Mouse (Mus musculus) neural tube, embryonic 11.5 days (tissue): Measurements from ENCODE around the gene Myo5a. TPM values are rescaled to one million over a fixed set of nuclear protein-coding genes. Genes with fewer than 3 reads are reported as not detected.

Experiments used
- ATAC-seq: fragments of 200-750 bp; cut with Nextera tagmentation; 2 replicates; pipeline ENCODE4 v1.8.0; 2017; ENCODE audit warnings: moderate number of reproducible peaks, mild to moderate bottlenecking, moderate TSS enrichment, moderate library complexity; ENCODE audit not compliant: insufficient read depth, low FRiP score, low TSS enrichment
- DNase-seq: peaks from one replicate; pipeline ENCODE4 v3.0.0-alpha.2; 2015; ENCODE audit warnings: low spot score
- H3K27ac ChIP-seq: fragments of 300-500 bp; sonication (generic); 2 replicates; pipeline ENCODE4 v1.5.1; 2014; ENCODE audit warnings: low read depth, mild to moderate bottlenecking, low read length
- H3K27me3 ChIP-seq: fragments of 300-500 bp; sonication (generic); 2 replicates; pipeline ENCODE4 v1.6.1; 2014; ENCODE audit warnings: mild to moderate bottlenecking, low read length, mixed read lengths; ENCODE audit not compliant: control insufficient read depth, insufficient read depth
- H3K36me3 ChIP-seq: fragments of 300-500 bp; sonication (generic); 2 replicates; pipeline ENCODE4 v1.6.1; 2014; ENCODE audit warnings: mild to moderate bottlenecking, low read length, moderate library complexity, mixed read lengths; ENCODE audit not compliant: control insufficient read depth, insufficient read depth
- H3K4me1 ChIP-seq: fragments of 300-500 bp; sonication (generic); 2 replicates; pipeline ENCODE4 v1.6.1; 2014; ENCODE audit warnings: low read length, mixed read lengths; ENCODE audit not compliant: control insufficient read depth, insufficient read depth
- H3K4me2 ChIP-seq: fragments of 300-500 bp; sonication (generic); 2 replicates; pipeline ENCODE4 v1.6.1; 2014; ENCODE audit warnings: low read depth, mild to moderate bottlenecking, moderate library complexity
- H3K4me3 ChIP-seq: fragments of 300-500 bp; sonication (generic); 2 replicates; pipeline ENCODE4 v1.5.1; 2014; ENCODE audit warnings: low read depth, low read length
- H3K9ac ChIP-seq: fragments of 300-500 bp; sonication (generic); 2 replicates; pipeline ENCODE4 v1.6.1; 2014; ENCODE audit warnings: mild to moderate bottlenecking, low read length
- H3K9me3 ChIP-seq: fragments of 300-500 bp; sonication (generic); 2 replicates; pipeline ENCODE4 v1.6.1; 2016; ENCODE audit warnings: low read length; ENCODE audit not compliant: control insufficient read depth
- WGBS: fragments of 180-500 bp; shearing (Covaris S2); extraction: QIAGEN DNeasy Blood & Tissue Kit; methylation state at CpG from one replicate; pipeline ENCODE4 v1.1.7; 2014; 5-methylcytosine and 5-hydroxymethylcytosine counted together
- polyA plus RNA-seq: library from polyadenylated mRNA; unstranded; fragments of >200 nt; fragmentation: Nextera tagmentation; extraction: Ambion mirVana; gene quantifications from 2 replicates; pipeline ENCODE4 v1.2.1, GENCODE M21; 2014

The Myo5a gene
- polyA plus RNA-seq, 1 experiment from 2014 or later = 35.3 TPM

- H3K9ac ChIP-seq = no peak overlapping the region
- H3K36me3 ChIP-seq = no peaks in the 10 kb centered on the region
- 89% methylated on average over 1 of the region's 1 CpGs for WGBS
- H3K4me2 ChIP-seq = no peak overlapping the region
- no peak for DNase-seq
- no peak for ATAC-seq
- no peaks in the 10 kb centered on the region for H3K9me3 ChIP-seq
- no peaks in the 10 kb centered on the region for H3K27me3 ChIP-seq
- no peaks in the 10 kb centered on the region for H3K4me1 ChIP-seq
- no peak overlapping the region for H3K4me3 ChIP-seq
- H3K27ac ChIP-seq = no peak overlapping the region
Observed at GRCm38 (mm10) chr9:75201506-75201905, 130.7 kb downstream of the Myo5a start.

GRCm38 (mm10) chr9:75202036-75202435, 131.2 kb downstream of the Myo5a start:
- no peak for DNase-seq
- H3K27ac ChIP-seq = no peak overlapping the region
- no peaks in the 10 kb centered on the region for H3K9me3 ChIP-seq
- no peaks in the 10 kb centered on the region for H3K36me3 ChIP-seq
- WGBS = 93% methylated on average over 2 of the region's 2 CpGs
- ATAC-seq = no peak
- no peaks in the 10 kb centered on the region for H3K4me1 ChIP-seq
- no peak overlapping the region for H3K4me3 ChIP-seq
- H3K27me3 ChIP-seq = no peaks in the 10 kb centered on the region
- no peak overlapping the region for H3K4me2 ChIP-seq
- H3K9ac ChIP-seq = no peak overlapping the region

GRCm38 (mm10) chr9:75209246-75209645, 138.4 kb downstream of the Myo5a start:
- H3K9me3 ChIP-seq = no peaks in the 10 kb centered on the region
- no peak for ATAC-seq
- H3K4me3 ChIP-seq = no peak overlapping the region
- DNase-seq = no peak
- H3K4me2 ChIP-seq = no peak overlapping the region
- no peak overlapping the region for H3K9ac ChIP-seq
- peaks cover 3% of the 10 kb centered on the region; the same call in 1 of the 2 replicates for H3K36me3 ChIP-seq
- H3K4me1 ChIP-seq = no peaks in the 10 kb centered on the region
- no peak overlapping the region for H3K27ac ChIP-seq
- H3K27me3 ChIP-seq = no peaks in the 10 kb centered on the region
- 82% methylated on average over 1 of the region's 1 CpGs for WGBS

- H3K4me2 ChIP-seq = no peak overlapping the region
- ATAC-seq (no peak), DNase-seq (no peak)
- H3K4me1 ChIP-seq = no peaks in the 10 kb centered on the region
- 78% methylated on average over 2 of the region's 2 CpGs for WGBS
- H3K27ac ChIP-seq = no peak overlapping the region
- no peak overlapping the region for H3K4me3 ChIP-seq
- no peaks in the 10 kb centered on the region for H3K27me3 ChIP-seq
- no peak overlapping the region for H3K9ac ChIP-seq
- H3K9me3 ChIP-seq = no peaks in the 10 kb centered on the region
- H3K36me3 ChIP-seq = peaks cover 3% of the 10 kb centered on the region; the same call in 1 of the 2 replicates
Observed at GRCm38 (mm10) chr9:75210269-75210668, 139.5 kb downstream of the Myo5a start.

GRCm38 (mm10) chr9:75214743-75215413, 144.1 kb downstream of the Myo5a start:
- no peak overlapping the region for H3K9ac ChIP-seq
- no peak overlapping the region for H3K27ac ChIP-seq
- no peaks in the 10 kb centered on the region for H3K27me3 ChIP-seq
- no peaks in the 10 kb centered on the region for H3K4me1 ChIP-seq
- DNase-seq (no peak), ATAC-seq (no peak)
- no peak overlapping the region for H3K4me2 ChIP-seq
- H3K36me3 ChIP-seq = peaks cover 3% of the 10 kb centered on the region; the same call in 1 of the 2 replicates
- 90% methylated on average over 11 of the region's 11 CpGs for WGBS
- no peaks in the 10 kb centered on the region for H3K9me3 ChIP-seq
- H3K4me3 ChIP-seq = no peak overlapping the region

GRCm38 (mm10) chr9:75219942-75220341, 149.1 kb downstream of the Myo5a start:
- Histone ChIP-seq H3K27ac (no peak overlapping the region), H3K9ac (no peak overlapping the region), H3K4me1 (no peaks in the 10 kb centered on the region), H3K36me3 (no peaks in the 10 kb centered on the region), H3K4me2 (no peak overlapping the region), H3K4me3 (no peak overlapping the region), H3K9me3 (no peaks in the 10 kb centered on the region), H3K27me3 (no peaks in the 10 kb centered on the region)
- ATAC-seq (no peak), DNase-seq (no peak)
- 86% methylated on average over 5 of the region's 5 CpGs for WGBS

GRCm38 (mm10) chr9:75221420-75222287, 150.8 kb downstream of the Myo5a start:
- Histone ChIP-seq H3K9me3 (no peaks in the 10 kb centered on the region), H3K4me2 (no peak overlapping the region), H3K27me3 (no peaks in the 10 kb centered on the region), H3K36me3 (no peaks in the 10 kb centered on the region), H3K9ac (no peak overlapping the region), H3K4me3 (no peak overlapping the region), H3K4me1 (no peaks in the 10 kb centered on the region), H3K27ac (no peak overlapping the region)
- no peak for ATAC-seq
- WGBS = 68% methylated on average over 10 of the region's 10 CpGs
- DNase-seq = no peak

GRCm38 (mm10) chr9:75231841-75232746, 161.3 kb downstream of the Myo5a start, which contains the start of gene Myo5c:
Myo5c (plus strand) TSS chr9:75232020.
- peak within 1 kb of the TSS; percentile 22 for H3K4me3 ChIP-seq
- peaks cover 6% of the 10 kb centered on the region for H3K4me1 ChIP-seq
- H3K36me3 ChIP-seq = no peaks in the 10 kb centered on the region
- H3K27ac ChIP-seq = no peak within 1 kb of the TSS
- ATAC-seq (no peak; the same call in 1 of the 2 replicates), DNase-seq (no peak)
- peak within 1 kb of the TSS; percentile 53 for H3K4me2 ChIP-seq
- H3K9ac ChIP-seq = no peak within 1 kb of the TSS
- H3K27me3 ChIP-seq = peaks cover 23% of the 10 kb centered on the region
- WGBS = 3% methylated on average over 48 of the region's 48 CpGs
- no peaks in the 10 kb centered on the region for H3K9me3 ChIP-seq
